Mouse (Mus musculus): Measurements from ENCODE around the gene Scn8a.

Scn8a gene

DNA sequence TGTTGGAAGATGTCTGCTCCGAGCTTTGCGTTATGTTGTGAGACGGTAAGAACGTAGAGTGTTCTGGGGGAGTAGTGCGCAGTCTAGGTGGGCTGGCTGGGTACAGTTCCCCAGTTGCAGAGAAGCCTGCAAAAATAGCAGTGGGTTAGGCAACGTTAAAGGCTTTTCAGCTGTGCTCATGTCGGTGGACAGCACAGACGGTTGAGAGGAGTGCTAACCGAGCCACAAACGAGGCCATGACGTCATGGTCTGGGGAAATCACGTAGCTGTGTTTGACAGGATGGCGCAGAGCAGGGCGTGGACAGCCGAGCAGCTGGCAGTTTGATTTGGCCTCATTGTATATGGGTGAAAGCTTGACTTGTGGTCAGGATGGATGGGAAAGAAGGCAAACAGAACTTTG, 9.4 kb downstream of the Scn8a start:
- DNase-seq (ENCODE audit: low spot score in 2 of 2): no peak

DNA sequence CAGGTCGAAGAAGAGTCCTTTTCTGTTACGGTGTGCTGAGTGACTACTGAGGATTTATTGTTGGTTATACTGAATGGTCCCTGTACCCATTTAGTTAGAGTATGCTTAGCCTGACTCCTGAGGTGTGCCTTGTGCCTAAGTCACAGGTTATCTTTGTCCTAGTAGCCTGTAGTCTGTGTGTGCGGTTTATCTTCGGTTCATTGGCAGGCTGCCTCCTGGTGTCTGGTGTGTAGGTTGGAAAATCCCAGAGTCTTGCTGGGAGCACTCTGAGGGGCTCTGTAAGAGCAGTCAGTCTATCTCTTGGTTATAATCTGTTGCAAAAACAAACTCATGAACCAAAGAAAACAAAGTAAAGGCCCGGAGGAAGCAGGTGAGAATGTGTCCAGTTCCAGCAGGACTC, 11.7 kb downstream of the Scn8a start:
- no peak for DNase-seq (ENCODE audit: low spot score in 2 of 2)

DNA sequence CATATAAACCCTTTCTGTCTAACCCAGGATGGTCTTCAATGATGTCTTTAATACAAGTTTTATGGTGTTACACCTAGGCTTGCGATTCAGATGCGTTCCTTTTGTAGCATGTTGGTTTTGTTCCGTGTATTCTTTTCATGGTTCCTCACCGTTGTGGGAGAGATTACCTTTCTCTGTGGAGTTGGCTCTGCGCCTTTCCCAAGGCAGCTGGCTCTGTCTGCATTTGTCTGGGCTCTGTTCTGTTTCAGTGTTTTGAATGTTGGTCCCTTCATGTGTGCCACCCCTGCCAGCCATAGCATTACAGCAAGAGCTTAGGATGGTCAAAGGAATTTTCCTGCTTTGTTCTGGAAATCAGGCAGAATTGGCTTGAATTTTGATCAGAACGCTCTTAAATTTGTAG, 14.8 kb downstream of the Scn8a start:
- DNase-seq (ENCODE audit: low spot score in 2 of 2): no peak

DNA sequence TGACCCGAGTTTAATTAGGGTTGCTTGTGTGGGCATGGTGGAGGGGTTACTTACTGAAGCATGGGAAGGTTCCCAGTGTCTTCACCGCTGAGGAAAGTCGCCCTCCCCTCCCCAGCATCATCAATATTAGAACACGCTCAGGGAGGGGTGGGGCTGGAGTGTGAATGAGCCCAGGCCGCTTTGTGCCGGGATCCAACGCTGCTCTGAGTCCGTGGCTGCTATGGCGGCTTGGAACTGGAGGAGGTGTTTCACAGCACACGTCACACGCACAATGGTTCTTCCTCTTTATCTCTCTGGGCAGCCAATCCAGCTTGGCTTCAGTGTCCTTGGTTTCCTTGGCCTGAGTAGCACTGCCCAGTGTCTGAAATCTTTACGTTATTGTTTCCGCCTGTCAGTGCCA, 22.3 kb downstream of the Scn8a start:
- DNase-seq (ENCODE audit: low spot score in 2 of 2): no peak

DNA sequence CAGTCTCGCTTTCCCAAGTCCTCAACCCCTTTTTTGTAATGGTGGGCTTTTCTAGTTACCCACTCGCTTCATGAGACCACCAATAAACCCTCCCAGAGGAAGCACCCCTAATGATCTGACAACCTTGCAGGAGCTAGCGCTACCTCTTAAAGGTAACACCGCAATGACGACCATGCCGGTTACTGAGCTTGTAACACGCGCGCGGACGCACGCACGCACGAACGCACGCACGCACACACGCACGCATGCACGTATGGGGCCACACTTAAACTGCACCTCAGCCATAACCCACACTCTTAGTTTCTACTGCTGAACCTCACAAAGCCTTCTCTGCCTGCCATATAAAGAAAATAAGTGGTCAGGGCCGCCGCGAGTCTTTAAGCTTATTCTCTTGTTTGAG, 26.8 kb downstream of the Scn8a start:
- no peak for DNase-seq (ENCODE audit: low spot score in 2 of 2)

DNA sequence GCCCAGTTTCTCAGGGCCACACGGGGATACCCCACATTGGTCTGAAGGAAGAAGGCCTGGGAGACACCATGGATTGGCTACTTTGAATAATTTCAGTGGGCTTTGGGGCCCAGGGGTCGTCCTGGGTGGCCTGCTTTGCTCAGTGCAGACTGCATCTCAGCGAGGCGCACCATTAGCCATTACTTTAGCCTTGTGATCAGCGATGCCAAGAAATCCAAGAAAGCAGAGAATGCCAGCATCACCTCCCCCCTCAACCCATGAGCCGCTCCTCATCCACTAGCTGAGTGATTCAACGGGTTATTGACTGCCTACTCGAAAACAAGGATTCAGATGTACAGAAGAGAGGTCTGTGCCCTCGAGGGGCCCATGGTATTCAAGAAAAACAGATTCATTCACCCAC, 34.2 kb downstream of the Scn8a start:
- no peak for DNase-seq (ENCODE audit: low spot score in 2 of 2)

DNA sequence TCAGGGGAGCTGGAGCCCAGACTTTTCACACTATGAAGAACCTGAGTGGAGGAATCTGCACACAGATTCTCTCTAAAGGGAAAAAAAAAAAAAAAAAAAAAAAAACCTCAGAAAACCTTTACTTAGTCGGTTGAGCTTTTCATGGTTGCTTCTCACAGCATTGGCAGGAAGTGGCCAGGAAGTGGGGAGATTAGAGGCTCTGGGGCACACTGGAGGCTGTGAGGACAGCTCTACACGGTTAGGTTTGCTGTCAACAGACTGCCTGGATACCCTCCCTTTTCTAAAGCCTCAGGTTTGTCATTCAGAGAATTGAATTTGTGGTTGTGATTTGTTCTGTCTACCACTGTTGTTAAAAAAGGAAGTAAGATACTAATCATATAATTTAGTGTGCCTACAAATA, 35.3 kb downstream of the Scn8a start:
- no peak for DNase-seq (ENCODE audit: low spot score in 2 of 2)

DNA sequence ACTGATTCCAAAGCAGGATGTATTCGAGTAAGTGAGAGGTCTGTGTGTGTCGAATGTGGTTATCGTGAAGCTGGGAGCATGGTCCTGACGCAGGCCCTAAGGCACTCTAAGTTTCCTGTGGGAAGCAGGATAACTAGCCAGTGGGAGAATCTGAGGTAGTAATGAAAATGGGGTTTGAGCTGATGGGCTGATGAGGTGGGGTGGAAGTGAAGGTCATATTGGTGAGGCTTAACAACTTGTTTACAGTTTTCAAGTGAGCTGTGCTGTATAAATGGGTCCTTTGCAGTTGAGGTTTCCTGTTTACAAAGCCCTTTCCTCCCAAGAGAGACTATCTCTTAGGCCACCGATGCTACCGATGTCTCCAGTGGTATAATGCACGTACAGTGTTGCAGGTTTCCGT, 36.1 kb downstream of the Scn8a start:
- no peak for DNase-seq (ENCODE audit: low spot score in 2 of 2)

DNA sequence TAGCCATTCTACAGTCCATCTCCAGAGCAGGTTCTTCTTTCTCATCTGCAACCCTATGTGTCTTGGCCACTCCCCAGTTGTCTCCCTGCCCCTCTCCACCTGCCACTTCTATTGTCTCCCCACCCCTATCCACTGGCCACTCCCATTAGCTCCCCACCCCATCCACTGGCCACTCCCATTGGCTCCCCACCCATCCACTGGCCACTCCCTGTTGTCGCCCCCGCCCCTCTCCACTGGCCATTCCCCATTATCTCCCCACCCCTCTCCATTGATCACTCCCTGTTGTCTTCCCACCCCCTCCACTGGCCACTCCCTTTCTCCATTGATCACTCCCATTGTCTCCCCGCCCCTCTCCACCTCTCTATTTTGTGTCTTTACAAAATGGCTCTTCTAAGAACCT, 39.2 kb downstream of the Scn8a start:
- no peak for DNase-seq (ENCODE audit: low spot score in 2 of 2)

DNA sequence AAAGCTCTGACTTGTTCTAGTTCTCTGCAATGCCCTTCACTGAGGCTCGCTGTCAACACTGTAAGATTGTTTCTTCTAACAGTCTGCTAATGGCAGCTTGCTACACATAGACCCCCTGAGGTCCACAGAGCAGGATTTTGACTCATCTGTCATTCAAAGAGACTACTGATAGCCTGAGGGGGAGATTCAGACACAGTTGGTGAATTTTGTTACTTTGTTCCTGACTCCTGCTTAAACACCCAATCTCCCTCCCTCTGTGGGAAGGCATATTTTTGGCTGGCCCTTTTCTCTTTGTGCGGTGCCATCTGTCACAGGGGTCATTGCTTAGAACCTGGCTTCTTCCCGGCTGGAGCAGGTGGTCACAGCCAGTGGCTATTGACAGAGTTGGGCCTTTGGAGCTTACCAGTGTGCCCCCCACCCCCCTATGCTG, 40.1 kb downstream of the Scn8a start:
- DNase-seq (ENCODE audit: low spot score in 2 of 2): no peak

DNA sequence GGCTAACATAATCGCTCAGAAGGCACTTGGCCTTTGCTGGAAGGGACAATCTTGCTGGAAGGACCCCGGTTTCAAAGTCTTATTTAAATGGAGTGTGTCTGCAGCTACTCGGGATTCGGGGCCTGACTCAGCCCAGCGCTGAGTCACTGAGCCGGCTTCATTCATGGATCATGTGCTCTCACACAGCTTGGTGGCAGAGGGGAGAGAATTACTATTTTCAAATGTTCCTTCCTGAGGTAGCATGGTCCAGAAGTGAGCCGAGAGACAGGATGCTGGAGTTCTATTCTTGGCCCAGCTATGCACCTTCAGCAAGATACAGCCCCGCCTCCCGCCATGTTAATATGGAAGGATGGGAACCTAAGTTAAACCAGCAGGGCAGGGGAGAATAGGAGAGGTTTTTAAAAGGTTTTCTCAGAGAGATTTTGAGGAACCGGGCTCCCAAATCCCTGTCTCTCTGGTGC, 40.8 kb downstream of the Scn8a start:
- no peak for DNase-seq (ENCODE audit: low spot score in 2 of 2)

DNA sequence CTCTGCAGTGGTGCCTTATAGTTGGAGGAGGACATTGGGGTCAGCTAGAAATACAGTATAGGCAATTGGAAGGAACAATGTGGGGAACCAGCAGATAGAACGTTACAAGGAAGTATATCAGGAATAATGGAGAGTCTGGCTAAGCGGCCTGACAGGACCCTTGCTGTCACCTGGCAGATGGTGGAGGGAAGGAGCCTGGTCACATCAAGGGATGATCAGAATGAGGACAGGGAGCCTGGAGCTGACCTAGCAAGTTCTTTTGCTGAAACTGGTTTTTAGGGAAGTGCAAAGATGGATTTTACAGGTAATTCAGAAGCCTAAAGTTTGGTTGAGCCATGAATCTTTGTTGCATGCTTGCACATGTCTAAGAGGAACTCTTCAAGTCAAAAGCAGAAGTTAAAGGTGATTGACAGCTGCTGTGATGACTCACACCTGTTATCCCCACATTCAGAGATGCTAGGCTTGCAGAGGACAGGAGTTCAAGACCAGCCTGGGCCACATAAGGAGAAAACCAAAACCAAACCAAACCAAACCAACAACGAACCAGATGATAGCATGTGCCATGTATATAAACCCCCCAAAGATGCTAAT, 43.1 kb downstream of the Scn8a start:
- no peak for DNase-seq (ENCODE audit: low spot score in 2 of 2)

DNA sequence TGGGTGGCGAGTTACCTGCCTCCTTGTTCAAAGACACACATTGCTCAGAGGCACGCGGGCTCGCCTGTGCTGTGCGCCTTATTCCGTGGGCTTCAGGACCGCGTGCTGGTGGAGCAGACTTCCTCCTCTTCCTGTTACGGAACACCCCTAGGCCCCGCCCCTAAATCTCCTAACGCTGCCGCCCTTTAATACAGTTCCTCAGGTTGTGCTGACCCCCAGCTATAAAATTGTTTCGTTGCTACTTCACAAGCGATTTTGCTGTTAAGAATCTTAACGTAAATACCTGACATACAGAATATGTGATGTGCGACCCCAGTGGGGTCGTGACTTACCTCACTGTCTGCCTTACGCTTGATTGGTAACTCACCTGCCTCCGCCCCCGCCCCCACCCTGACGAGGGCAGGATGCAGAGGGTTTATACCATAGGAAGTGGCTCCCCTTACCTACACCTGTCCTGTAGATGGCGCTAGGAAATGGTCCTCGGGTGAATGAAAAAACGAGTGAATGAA, 45.1 kb downstream of the Scn8a start:
- no peak for DNase-seq (ENCODE audit: low spot score in 2 of 2)

DNA sequence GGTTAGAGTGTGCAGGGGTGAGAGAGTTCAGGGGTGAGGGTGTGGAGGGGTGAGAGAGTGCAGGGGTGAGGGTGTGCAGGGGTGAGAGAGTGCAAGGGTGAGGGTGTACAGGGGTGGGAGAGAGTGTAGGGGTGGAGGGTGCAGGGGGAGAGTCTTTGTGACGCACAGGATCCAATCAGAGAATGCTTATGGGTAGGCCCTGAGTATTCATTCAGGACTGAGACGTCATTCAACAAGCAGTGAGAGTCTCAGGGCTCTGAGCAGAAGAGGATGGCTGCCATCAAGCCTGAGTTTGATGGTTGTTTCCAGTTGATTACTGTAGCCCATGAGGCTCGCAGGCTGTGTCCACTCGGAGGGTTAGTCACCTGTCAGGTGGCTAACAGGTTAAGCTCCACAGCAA, 48.4 kb downstream of the Scn8a start:
- no peak for DNase-seq (ENCODE audit: low spot score in 2 of 2)

DNA sequence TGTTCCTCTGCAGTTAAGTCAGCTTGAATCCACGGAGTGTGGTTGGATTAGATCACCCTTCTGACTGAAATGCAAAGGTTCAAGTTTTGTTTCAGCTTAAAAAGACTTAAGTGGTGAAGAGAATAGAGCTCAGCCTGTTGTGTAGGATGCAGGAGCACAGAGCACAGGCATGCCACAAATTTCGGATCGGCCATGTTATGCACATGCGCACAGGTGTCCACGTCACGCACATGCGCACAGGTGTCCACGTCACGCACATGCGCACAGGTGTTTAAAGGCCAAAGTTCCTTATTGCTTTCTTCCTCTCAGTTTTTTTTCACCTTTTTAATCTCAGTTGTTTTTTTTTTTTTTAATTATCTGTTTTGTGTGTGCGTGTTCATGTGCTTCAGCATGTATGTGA, 52.6 kb downstream of the Scn8a start:
- no peak for DNase-seq (ENCODE audit: low spot score in 2 of 2)

DNA sequence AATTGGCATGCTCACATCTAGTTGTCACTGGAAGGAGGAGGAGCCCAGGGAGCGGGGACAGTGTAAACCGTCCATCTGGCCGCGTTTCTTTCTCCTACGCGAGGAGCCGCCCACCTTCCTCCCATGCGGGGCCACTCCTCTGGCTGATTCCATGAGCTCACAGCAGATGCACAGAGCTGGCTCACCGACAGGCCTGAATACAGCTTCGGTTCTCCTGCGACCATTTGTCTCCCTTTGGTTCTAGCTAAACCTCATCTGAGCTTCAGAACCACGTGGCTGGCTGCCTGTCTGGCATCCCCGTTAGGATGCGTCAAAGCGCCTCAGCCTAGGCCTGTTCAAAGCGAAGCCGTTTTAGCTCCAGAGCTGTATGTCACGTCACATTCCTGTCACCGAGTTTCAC, 53.8 kb downstream of the Scn8a start:
- DNase-seq (ENCODE audit: low spot score in 2 of 2): peak in 1 of 2 experiments; percentile 43

DNA sequence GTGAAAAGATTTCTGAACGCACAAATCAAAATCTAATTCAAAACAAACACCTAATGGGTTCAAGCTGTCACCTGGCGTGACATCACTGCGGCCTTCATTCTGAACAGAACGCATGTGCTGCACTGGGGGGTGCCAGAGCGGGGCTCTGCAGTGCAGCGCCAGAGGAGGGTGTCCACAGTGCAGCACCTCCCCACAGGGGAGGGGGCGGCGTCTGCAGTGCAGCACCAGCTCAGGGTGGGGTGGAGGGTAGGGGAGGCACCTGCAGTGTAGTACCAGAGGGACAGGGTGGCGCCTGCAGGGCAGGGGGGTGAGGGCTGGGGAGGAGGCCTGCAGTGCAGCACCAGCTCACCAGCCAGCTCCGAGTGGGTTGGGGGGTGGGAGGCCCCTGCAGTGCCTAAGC, 55.3 kb downstream of the Scn8a start:
- DNase-seq (ENCODE audit: low spot score in 2 of 2): no peak

DNA sequence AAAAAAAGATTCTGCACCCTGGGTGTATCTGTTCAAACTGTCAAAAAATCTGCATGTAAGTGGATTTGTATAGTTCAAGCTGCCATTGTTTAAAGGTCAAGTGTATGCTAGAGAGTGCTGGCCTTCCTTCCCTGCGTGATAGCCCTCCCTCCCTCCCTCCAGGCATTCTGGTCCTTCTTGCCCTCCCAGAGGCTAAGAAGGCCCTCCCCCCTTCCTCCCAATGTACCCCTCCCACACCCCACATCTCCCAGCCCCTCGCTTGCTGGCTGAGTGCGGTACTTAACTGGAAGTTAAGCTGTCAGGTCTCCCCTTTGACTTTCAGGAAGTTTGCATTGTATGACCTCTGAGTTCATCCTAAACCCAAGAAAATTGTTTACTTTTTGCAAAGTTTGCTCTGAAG, 60.8 kb downstream of the Scn8a start:
- no peak for DNase-seq (ENCODE audit: low spot score in 2 of 2)

DNA sequence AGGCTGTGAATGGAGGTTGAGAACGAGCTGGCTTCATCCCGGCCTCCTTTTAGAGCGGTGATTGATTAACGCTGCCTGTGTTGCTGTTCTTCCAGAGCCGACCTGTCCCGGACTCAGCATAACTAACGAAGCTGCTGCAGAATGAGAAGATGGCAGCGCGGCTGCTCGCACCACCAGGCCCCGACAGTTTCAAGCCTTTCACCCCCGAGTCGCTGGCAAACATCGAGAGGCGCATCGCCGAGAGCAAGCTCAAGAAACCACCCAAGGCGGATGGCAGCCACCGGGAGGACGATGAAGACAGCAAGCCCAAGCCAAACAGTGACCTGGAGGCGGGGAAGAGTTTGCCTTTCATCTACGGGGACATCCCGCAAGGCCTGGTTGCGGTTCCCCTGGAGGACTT, 66.5 kb downstream of the Scn8a start:
- DNase-seq (ENCODE audit: low spot score in 2 of 2): no peak

DNA sequence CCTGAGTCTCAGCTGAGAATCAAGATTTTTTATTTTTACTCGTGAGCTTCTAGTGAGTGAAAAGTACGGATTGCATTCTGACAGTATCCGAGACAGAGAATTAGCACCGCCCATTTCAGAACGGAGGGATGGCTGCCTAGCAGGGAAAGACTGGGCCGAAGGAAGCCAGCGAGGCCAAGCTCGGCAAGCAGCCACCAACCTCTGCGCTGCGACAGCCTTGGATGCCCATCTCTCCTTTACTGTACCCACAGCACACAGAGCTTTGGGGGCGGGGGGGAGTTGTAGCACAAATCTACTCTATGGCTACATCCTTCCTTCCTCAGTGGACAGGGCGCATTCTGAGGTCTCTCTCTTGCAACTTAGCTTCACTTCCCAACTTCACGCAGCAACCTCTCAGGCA, 78.7 kb downstream of the Scn8a start:
- no peak for DNase-seq (ENCODE audit: low spot score in 2 of 2)

DNA sequence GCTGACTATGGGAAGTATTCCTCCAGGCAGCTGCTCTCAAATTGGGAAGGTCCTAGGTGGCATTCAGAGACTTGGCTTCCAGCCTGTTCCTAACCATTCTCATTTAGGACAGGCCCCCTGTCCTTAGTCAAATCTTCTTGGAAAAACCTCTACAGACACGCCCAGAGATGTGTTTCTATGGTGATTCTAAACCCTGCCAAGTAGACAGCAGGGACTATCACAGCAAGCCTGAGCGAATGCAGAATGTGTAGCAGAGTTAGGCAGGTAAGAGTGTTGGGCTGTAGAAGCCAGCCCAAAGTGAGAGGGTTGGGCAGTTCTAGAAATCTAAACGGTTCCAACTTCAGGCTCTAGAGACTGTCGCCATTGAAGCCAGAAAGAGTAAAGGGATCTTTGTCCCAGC, 79.5 kb downstream of the Scn8a start:
- DNase-seq (ENCODE audit: low spot score in 2 of 2): no peak

DNA sequence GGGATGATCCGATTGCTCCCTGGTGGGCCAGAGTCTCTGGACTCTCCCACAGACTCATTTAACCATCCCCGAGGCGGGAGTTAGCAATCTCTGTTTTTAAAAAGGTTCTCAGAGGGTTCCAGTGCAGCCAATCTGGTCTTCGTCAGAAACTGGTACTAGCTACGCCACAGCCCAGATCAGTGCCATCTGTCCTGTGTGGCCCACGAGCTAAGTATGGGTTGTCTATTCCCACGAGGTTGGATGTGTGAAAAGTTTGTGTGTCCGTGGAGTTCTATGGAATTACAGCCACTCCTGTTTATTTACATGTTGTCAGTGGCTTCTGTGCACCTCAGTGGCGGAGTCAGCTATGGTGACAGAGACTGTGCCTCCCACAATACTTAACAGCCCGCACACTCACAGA, 81.8 kb downstream of the Scn8a start:
- no peak for DNase-seq (ENCODE audit: low spot score in 2 of 2)

DNA sequence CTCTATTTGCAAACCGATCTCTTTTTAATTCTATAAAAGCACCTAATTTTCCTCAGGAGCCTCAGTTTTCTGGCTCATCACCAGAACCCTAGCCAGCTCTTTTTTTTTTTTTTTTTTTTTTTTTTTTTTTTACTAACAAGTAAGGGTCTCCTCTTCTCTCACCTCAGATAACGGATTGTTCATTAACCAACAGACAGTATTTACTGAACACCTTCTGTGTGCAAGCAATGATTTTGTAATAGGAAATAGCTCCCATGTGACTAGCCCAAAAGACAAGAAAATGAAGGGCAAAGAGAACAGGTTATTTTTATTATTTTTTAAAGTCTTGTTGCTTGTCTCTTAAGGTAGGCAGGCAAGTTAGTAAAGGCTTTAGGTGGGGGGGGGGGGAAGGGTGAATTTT, 82.6 kb downstream of the Scn8a start:
- no peak for DNase-seq (ENCODE audit: low spot score in 2 of 2)

DNA sequence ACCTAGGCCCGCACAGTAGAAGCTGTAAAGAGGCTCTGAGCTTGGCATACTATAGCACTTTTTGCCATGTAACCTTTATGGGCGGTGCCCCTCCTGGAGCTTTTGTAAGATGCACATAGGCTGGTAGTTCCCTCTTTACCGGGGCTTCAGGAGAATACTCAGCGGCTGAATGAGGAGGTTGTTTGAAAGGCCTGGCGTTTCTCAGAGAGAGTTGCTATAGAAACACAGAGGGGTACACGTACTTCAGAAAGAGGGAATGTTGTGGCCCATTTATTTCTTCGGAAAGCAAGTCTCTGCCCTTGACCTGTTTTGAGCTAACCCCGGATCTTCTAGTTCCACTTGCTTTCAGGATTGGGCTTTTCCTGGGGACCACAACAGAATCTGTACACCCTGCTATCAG, 83.2 kb downstream of the Scn8a start:
- no peak for DNase-seq (ENCODE audit: low spot score in 2 of 2)
